Mouse (Mus musculus) liver, embryonic 16.5 days (tissue): ENCODE results near the gene Pcbp3. TPM values are rescaled to one million over a fixed set of nuclear protein-coding genes. Genes with fewer than 3 reads are reported as not detected.

ENCODE experiments used
- ATAC-seq: fragments of 200-750 bp; cut with Nextera tagmentation; 2 replicates; pipeline ENCODE4 v1.8.0; 2017; ENCODE audit warnings: low read depth, mild to moderate bottlenecking, moderate number of reproducible peaks, moderate library complexity
- H3K27ac ChIP-seq: fragments of 300-500 bp; sonication (generic); 2 replicates; pipeline ENCODE4 v1.5.1; 2014; ENCODE audit warnings: mild to moderate bottlenecking, low read length
- H3K27me3 ChIP-seq: fragments of 300-500 bp; sonication (generic); 2 replicates; pipeline ENCODE4 v1.6.1; 2014; ENCODE audit warnings: low read depth, low read length, mixed read lengths; ENCODE audit not compliant: control insufficient read depth, insufficient read depth
- H3K36me3 ChIP-seq: fragments of 300-500 bp; sonication (generic); 2 replicates; pipeline ENCODE4 v1.6.1; 2014; ENCODE audit warnings: mild to moderate bottlenecking; ENCODE audit not compliant: control insufficient read depth, insufficient read depth
- H3K4me1 ChIP-seq: fragments of 300-500 bp; sonication (generic); 2 replicates; pipeline ENCODE4 v1.6.1; 2014; ENCODE audit warnings: low read depth, low read length, mixed read lengths; ENCODE audit not compliant: control insufficient read depth
- H3K4me2 ChIP-seq: fragments of 300-500 bp; sonication (generic); 2 replicates; pipeline ENCODE4 v1.6.1; 2014; ENCODE audit warnings: low read depth, low read length, mixed read lengths
- H3K4me3 ChIP-seq: fragments of 300-500 bp; sonication (generic); 2 replicates; pipeline ENCODE4 v1.5.1; 2014; ENCODE audit warnings: low read depth, mild to moderate bottlenecking, low read length
- H3K9ac ChIP-seq: fragments of 300-500 bp; sonication (generic); 2 replicates; pipeline ENCODE4 v1.6.1; 2014; ENCODE audit warnings: low read depth, low read length
- H3K9me3 ChIP-seq: fragments of 300-500 bp; sonication (generic); replicated peaks from 2 replicates; pipeline ENCODE4 v1.6.1; 2016; ENCODE audit warnings: low read length; ENCODE audit not compliant: control insufficient read depth
- WGBS: fragments of 180-500 bp; shearing (Covaris S2); extraction: QIAGEN DNeasy Blood & Tissue Kit; methylation state at CpG from one replicate; pipeline ENCODE4 v1.1.7; 2014; ENCODE audit not compliant: insufficient replicate concordance; 5-methylcytosine and 5-hydroxymethylcytosine counted together
- polyA plus RNA-seq: library from polyadenylated mRNA; unstranded; fragments of >200 nt; fragmentation: Nextera tagmentation; extraction: Ambion mirVana; gene quantifications from 2 replicates; pipeline ENCODE4 v1.2.1, GENCODE M21; 2015

Pcbp3 gene
- polyA plus RNA-seq, 1 experiment from 2014 or later, result 3.8 TPM

- 55% methylated on average over 1 of the region's 1 CpGs for WGBS
- Histone ChIP-seq H3K9ac (no peak overlapping the region), H3K27me3 (no peaks in the 10 kb centered on the region), H3K36me3 (no peaks in the 10 kb centered on the region), H3K27ac (no peak overlapping the region), H3K4me3 (no peak overlapping the region), H3K4me2 (no peak overlapping the region), H3K9me3 (no peaks in the 10 kb centered on the region), H3K4me1 (no peaks in the 10 kb centered on the region)
- no peak for ATAC-seq
These were observed 130.5 kb downstream of the Pcbp3 start for GRCm38 (mm10) chr10:76831151-76831550.

- WGBS, result 85% methylated on average over 4 of the region's 4 CpGs
- H3K27me3 ChIP-seq, result no peaks in the 10 kb centered on the region
- no peak for ATAC-seq
- no peak overlapping the region for H3K4me3 ChIP-seq
- H3K4me2 ChIP-seq, result no peak overlapping the region
- no peaks in the 10 kb centered on the region for H3K36me3 ChIP-seq
- no peak overlapping the region for H3K27ac ChIP-seq
- no peaks in the 10 kb centered on the region for H3K4me1 ChIP-seq
- no peak overlapping the region for H3K9ac ChIP-seq
- H3K9me3 ChIP-seq, result no peaks in the 10 kb centered on the region
These were observed 132.8 kb downstream of the Pcbp3 start for GRCm38 (mm10) chr10:76828936-76829335.

- no peaks in the 10 kb centered on the region for H3K9me3 ChIP-seq
- no peaks in the 10 kb centered on the region for H3K4me1 ChIP-seq
- H3K27ac ChIP-seq, result no peak overlapping the region
- 80% methylated on average over 8 of the region's 8 CpGs for WGBS
- H3K9ac ChIP-seq, result no peak overlapping the region
- H3K36me3 ChIP-seq, result no peaks in the 10 kb centered on the region
- no peaks in the 10 kb centered on the region for H3K27me3 ChIP-seq
- no peak overlapping the region for H3K4me3 ChIP-seq
- H3K4me2 ChIP-seq, result no peak overlapping the region
- ATAC-seq, result no peak
These were observed 139.0 kb downstream of the Pcbp3 start for GRCm38 (mm10) chr10:76822698-76823097.

- WGBS, result 50% methylated on average over 2 of the region's 2 CpGs
- Histone ChIP-seq H3K9me3 (no peaks in the 10 kb centered on the region), H3K4me1 (no peaks in the 10 kb centered on the region), H3K36me3 (no peaks in the 10 kb centered on the region), H3K4me3 (no peak overlapping the region), H3K9ac (no peak overlapping the region), H3K4me2 (no peak overlapping the region), H3K27me3 (no peaks in the 10 kb centered on the region), H3K27ac (no peak overlapping the region)
- ATAC-seq, result no peak
These were observed 142.4 kb downstream of the Pcbp3 start for GRCm38 (mm10) chr10:76819321-76819720.

GRCm38 (mm10) chr10:76818337-76818736, 143.3 kb downstream of the Pcbp3 start:
- H3K9ac ChIP-seq, result no peak overlapping the region
- H3K4me1 ChIP-seq, result no peaks in the 10 kb centered on the region
- no peaks in the 10 kb centered on the region for H3K36me3 ChIP-seq
- no peak overlapping the region for H3K4me2 ChIP-seq
- no peak for ATAC-seq
- WGBS, result 69% methylated on average over 2 of the region's 2 CpGs
- no peak overlapping the region for H3K4me3 ChIP-seq
- H3K27ac ChIP-seq, result no peak overlapping the region
- no peaks in the 10 kb centered on the region for H3K9me3 ChIP-seq
- H3K27me3 ChIP-seq, result no peaks in the 10 kb centered on the region

- H3K36me3 ChIP-seq, result no peaks in the 10 kb centered on the region
- H3K27ac ChIP-seq, result no peak overlapping the region
- H3K4me3 ChIP-seq, result no peak overlapping the region
- no peaks in the 10 kb centered on the region for H3K27me3 ChIP-seq
- no peaks in the 10 kb centered on the region for H3K9me3 ChIP-seq
- no peaks in the 10 kb centered on the region for H3K4me1 ChIP-seq
- no peak for ATAC-seq
- 67% methylated on average over 1 of the region's 1 CpGs for WGBS
- no peak overlapping the region for H3K9ac ChIP-seq
- no peak overlapping the region for H3K4me2 ChIP-seq
These were observed 144.8 kb downstream of the Pcbp3 start for GRCm38 (mm10) chr10:76816930-76817329.

GRCm38 (mm10) chr10:76816436-76816835, 145.3 kb downstream of the Pcbp3 start:
- no peak for ATAC-seq
- Histone ChIP-seq H3K4me2 (no peak overlapping the region), H3K27me3 (no peaks in the 10 kb centered on the region), H3K36me3 (no peaks in the 10 kb centered on the region), H3K9ac (no peak overlapping the region), H3K9me3 (no peaks in the 10 kb centered on the region), H3K4me3 (no peak overlapping the region), H3K4me1 (no peaks in the 10 kb centered on the region), H3K27ac (no peak overlapping the region)
- WGBS, result 63% methylated on average over 7 of the region's 7 CpGs

- 50% methylated on average over 4 of the region's 4 CpGs for WGBS
- Histone ChIP-seq H3K9me3 (no peaks in the 10 kb centered on the region), H3K36me3 (no peaks in the 10 kb centered on the region), H3K27ac (no peak overlapping the region), H3K4me2 (no peak overlapping the region), H3K4me1 (no peaks in the 10 kb centered on the region), H3K27me3 (no peaks in the 10 kb centered on the region), H3K9ac (no peak overlapping the region), H3K4me3 (no peak overlapping the region)
- no peak for ATAC-seq
These were observed 146.2 kb downstream of the Pcbp3 start for GRCm38 (mm10) chr10:76815481-76815880.

GRCm38 (mm10) chr10:76814811-76815210, 146.9 kb downstream of the Pcbp3 start:
- Histone ChIP-seq H3K4me2 (no peak overlapping the region), H3K9ac (no peak overlapping the region), H3K9me3 (no peaks in the 10 kb centered on the region), H3K36me3 (no peaks in the 10 kb centered on the region), H3K27ac (no peak overlapping the region), H3K4me1 (no peaks in the 10 kb centered on the region), H3K4me3 (no peak overlapping the region), H3K27me3 (no peaks in the 10 kb centered on the region)
- 66% methylated on average over 8 of the region's 8 CpGs for WGBS
- ATAC-seq, result no peak
